Mouse (Mus musculus): ENCODE results near the gene Tax1bp1. TPM values are rescaled to one million over a fixed set of nuclear protein-coding genes. Genes with fewer than 3 reads are reported as not detected.
"Not testable (repeated sequence)": the region's sequence is repeated elsewhere in the genome, so short reads cannot be mapped to it uniquely, and the experiment has no call there.

Tax1bp1 gene
- total and polyA plus RNA-seq, 2 experiments from 2014 or later: 101 to 155 TPM

GRCm38 (mm10) chr6:52675222-52675921 lies 38.2 kb upstream of the Tax1bp1 start:
- H3K4me3 ChIP-seq (ENCODE audit: low read depth, low read length): no peak overlapping the region
- peak; percentile 18; the same call in 1 of the 2 replicates for ATAC-seq
- H3K4me2 ChIP-seq (ENCODE audit: low read depth): no peak overlapping the region
- WGBS: 63% methylated on average over 4 of the region's 4 CpGs
- no peak overlapping the region for H3K9ac ChIP-seq
- no peaks in the 10 kb centered on the region for H3K9me3 ChIP-seq (ENCODE audit: low read length)
- no peak for TF ChIP-seq CTCF (IDR thresholded peaks at IDR 0.05; ENCODE audit: low read depth)
- H3K4me1 ChIP-seq (ENCODE audit: insufficient read depth): no peaks in the 10 kb centered on the region
- H3K27me3 ChIP-seq (ENCODE audit: insufficient read depth, low read length): no peaks in the 10 kb centered on the region
- no peak for DNase-seq
- H3K27ac ChIP-seq (ENCODE audit: low read depth, low read length): no peak overlapping the region
- H3K36me3 ChIP-seq (ENCODE audit: insufficient read depth): no peaks in the 10 kb centered on the region

- not testable (repeated sequence) for H3K9me3 ChIP-seq (ENCODE audit: low read length); H3K36me3 ChIP-seq (ENCODE audit: insufficient read depth); H3K4me2 ChIP-seq (ENCODE audit: low read depth); H3K27ac ChIP-seq (ENCODE audit: low read depth, low read length); H3K4me3 ChIP-seq (ENCODE audit: low read depth, low read length); H3K27me3 ChIP-seq (ENCODE audit: insufficient read depth, low read length); DNase-seq; H3K9ac ChIP-seq; H3K4me1 ChIP-seq (ENCODE audit: insufficient read depth); ATAC-seq
- WGBS: 80% methylated on average over 4 of the region's 4 CpGs
Observed at GRCm38 (mm10) chr6:52677534-52677933, 36.0 kb upstream of the Tax1bp1 start.

- Histone ChIP-seq H3K4me3 (ENCODE audit: low read depth, low read length) (no peak overlapping the region), H3K27ac (ENCODE audit: low read depth, low read length) (no peak overlapping the region), H3K4me1 (ENCODE audit: insufficient read depth) (no peaks in the 10 kb centered on the region), H3K9ac (no peak overlapping the region), H3K27me3 (ENCODE audit: insufficient read depth, low read length) (no peaks in the 10 kb centered on the region; the same call in 1 of the 2 replicates), H3K9me3 (ENCODE audit: low read length) (no peaks in the 10 kb centered on the region), H3K4me2 (ENCODE audit: low read depth) (no peak overlapping the region), H3K36me3 (ENCODE audit: insufficient read depth) (no peaks in the 10 kb centered on the region)
- WGBS: 82% methylated on average over 9 of the region's 9 CpGs
- no peak for TF ChIP-seq CTCF (IDR thresholded peaks at IDR 0.05; ENCODE audit: low read depth)
- ATAC-seq: no peak
- DNase-seq: no peak
Observed at GRCm38 (mm10) chr6:52679565-52679964, 34.0 kb upstream of the Tax1bp1 start.

- Histone ChIP-seq H3K36me3 (ENCODE audit: insufficient read depth) (no peaks in the 10 kb centered on the region), H3K4me1 (ENCODE audit: insufficient read depth) (no peaks in the 10 kb centered on the region), H3K9me3 (ENCODE audit: low read length) (no peaks in the 10 kb centered on the region), H3K27ac (ENCODE audit: low read depth, low read length) (no peak overlapping the region), H3K27me3 (ENCODE audit: insufficient read depth, low read length) (no peaks in the 10 kb centered on the region; the same call in 1 of the 2 replicates), H3K4me2 (ENCODE audit: low read depth) (no peak overlapping the region), H3K4me3 (ENCODE audit: low read depth, low read length) (no peak overlapping the region), H3K9ac (no peak overlapping the region)
- DNase-seq (no peak), ATAC-seq (no peak)
- WGBS: 55% methylated on average over 8 of the region's 8 CpGs
- no peak for TF ChIP-seq CTCF (IDR thresholded peaks at IDR 0.05; ENCODE audit: low read depth)
Observed at GRCm38 (mm10) chr6:52680458-52681032, 33.0 kb upstream of the Tax1bp1 start.

GRCm38 (mm10) chr6:52681847-52682485 lies 31.6 kb upstream of the Tax1bp1 start:
- ATAC-seq (no peak), DNase-seq (no peak)
- no peaks in the 10 kb centered on the region for H3K36me3 ChIP-seq (ENCODE audit: insufficient read depth)
- no peaks in the 10 kb centered on the region for H3K9me3 ChIP-seq (ENCODE audit: low read length)
- H3K27me3 ChIP-seq (ENCODE audit: insufficient read depth, low read length): no peaks in the 10 kb centered on the region; the same call in 1 of the 2 replicates
- no peak for TF ChIP-seq CTCF (IDR thresholded peaks at IDR 0.05; ENCODE audit: low read depth)
- H3K4me2 ChIP-seq (ENCODE audit: low read depth): no peak overlapping the region
- WGBS: 65% methylated on average over 6 of the region's 6 CpGs
- no peak overlapping the region for H3K27ac ChIP-seq (ENCODE audit: low read depth, low read length)
- no peak overlapping the region for H3K9ac ChIP-seq
- no peak overlapping the region for H3K4me3 ChIP-seq (ENCODE audit: low read depth, low read length)
- H3K4me1 ChIP-seq (ENCODE audit: insufficient read depth): no peaks in the 10 kb centered on the region

GRCm38 (mm10) chr6:52682607-52683006 lies 30.9 kb upstream of the Tax1bp1 start:
- H3K36me3 ChIP-seq (ENCODE audit: insufficient read depth): no peaks in the 10 kb centered on the region
- H3K27me3 ChIP-seq (ENCODE audit: insufficient read depth, low read length): no peaks in the 10 kb centered on the region; the same call in 1 of the 2 replicates
- no peak overlapping the region for H3K4me2 ChIP-seq (ENCODE audit: low read depth)
- no peak for TF ChIP-seq CTCF (IDR thresholded peaks at IDR 0.05; ENCODE audit: low read depth)
- no peak overlapping the region for H3K27ac ChIP-seq (ENCODE audit: low read depth, low read length)
- no peak overlapping the region for H3K9ac ChIP-seq
- no peak overlapping the region for H3K4me3 ChIP-seq (ENCODE audit: low read depth, low read length)
- ATAC-seq (no peak), DNase-seq (no peak)
- H3K4me1 ChIP-seq (ENCODE audit: insufficient read depth): no peaks in the 10 kb centered on the region
- H3K9me3 ChIP-seq (ENCODE audit: low read length): no peaks in the 10 kb centered on the region
- WGBS: 86% methylated on average over 3 of the region's 3 CpGs

- Histone ChIP-seq H3K9ac (no peak overlapping the region), H3K36me3 (ENCODE audit: insufficient read depth) (no peaks in the 10 kb centered on the region), H3K27ac (ENCODE audit: low read depth, low read length) (no peak overlapping the region), H3K27me3 (ENCODE audit: insufficient read depth, low read length) (no peaks in the 10 kb centered on the region; the same call in 1 of the 2 replicates), H3K4me3 (ENCODE audit: low read depth, low read length) (no peak overlapping the region), H3K9me3 (ENCODE audit: low read length) (no peaks in the 10 kb centered on the region), H3K4me2 (ENCODE audit: low read depth) (no peak overlapping the region), H3K4me1 (ENCODE audit: insufficient read depth) (no peaks in the 10 kb centered on the region)
- ATAC-seq (no peak), DNase-seq (no peak)
- 40% methylated on average over 5 of the region's 5 CpGs for WGBS
- TF ChIP-seq CTCF (IDR thresholded peaks at IDR 0.05; ENCODE audit: low read depth): no peak
Observed at GRCm38 (mm10) chr6:52686901-52687500, 26.5 kb upstream of the Tax1bp1 start.

All from forebrain, postnatal 0 days (tissue).